Mouse (Mus musculus) thymus, adult 2 months (tissue): ENCODE measurements at regions not wholly inside any gene's neighbourhood (a gene's known extent, or its start where the extent isn't known, plus 50 kb on each side); places are given as distances from the start of the nearest gene placed in this dataset.

Experiments used
- DNase-seq: peaks from one replicate; pipeline ENCODE4 v3.0.0; 2021
- H3K27ac ChIP-seq: fragments of 200-500 bp; 2 replicates; pipeline ENCODE4 v1.5.1; 2012; ENCODE audit warnings: low read length, control low read depth; ENCODE audit not compliant: control insufficient read depth, insufficient read depth
- H3K27me3 ChIP-seq: fragments of 200-500 bp; 2 replicates; pipeline ENCODE4 v1.6.1; 2012; ENCODE audit warnings: mild to moderate bottlenecking, low read length, moderate library complexity, mixed read lengths; ENCODE audit not compliant: control insufficient read depth, insufficient read depth
- H3K36me3 ChIP-seq: fragments of 200-500 bp; 2 replicates; pipeline ENCODE4 v1.6.1; 2012; ENCODE audit warnings: mild to moderate bottlenecking, low read length, moderate library complexity; ENCODE audit not compliant: control insufficient read depth, insufficient read depth
- H3K4me1 ChIP-seq: fragments of 200-500 bp; replicated peaks from 2 replicates; pipeline ENCODE4 v1.6.1; 2012; ENCODE audit warnings: low read length; ENCODE audit not compliant: control insufficient read depth, insufficient read depth
- H3K4me3 ChIP-seq: fragments of 200-500 bp; 2 replicates; pipeline ENCODE4 v1.5.1; 2012; ENCODE audit warnings: mild to moderate bottlenecking, low read length, control low read depth, moderate library complexity; ENCODE audit not compliant: control insufficient read depth, insufficient read depth
- CTCF ChIP-seq: fragments of 200-500 bp; IDR thresholded peaks from 2 replicates; pipeline ENCODE4 v1.5.1; 2012; ENCODE audit warnings: mild to moderate bottlenecking, control low read depth, low read length, moderate library complexity, borderline replicate concordance; ENCODE audit not compliant: control insufficient read depth, poor library complexity, insufficient read depth; ENCODE audit errors: extremely low read depth
- POLR2A ChIP-seq: fragments of 200-500 bp; IDR thresholded peaks from 2 replicates; pipeline ENCODE4 v1.6.1; 2012; ENCODE audit warnings: mild to moderate bottlenecking, low read length, control low read depth, moderate library complexity; ENCODE audit not compliant: control insufficient read depth, poor library complexity, insufficient read depth; ENCODE audit errors: extremely low read depth
- WGBS: fragments of 180-500 bp; shearing (Covaris S2); methylation state at CpG from one replicate; pipeline ENCODE4 v1.1.7; 2018; 5-methylcytosine and 5-hydroxymethylcytosine counted together

GRCm38 (mm10) chr3:136432072-136432471, 106.2 kb upstream of the Bank1 start:
- Histone ChIP-seq H3K36me3 (no peaks in the 10 kb centered on the region), H3K4me3 (no peak overlapping the region), H3K27ac (no peak overlapping the region), H3K27me3 (no peaks in the 10 kb centered on the region), H3K4me1 (no peaks in the 10 kb centered on the region)
- TF ChIP-seq CTCF (no peak), POLR2A (no peak)
- WGBS = 93% methylated on average over 3 of the region's 3 CpGs
- DNase-seq = no peak

- TF ChIP-seq POLR2A (no peak), CTCF (no peak)
- 97% methylated on average over 2 of the region's 2 CpGs for WGBS
- no peak for DNase-seq
These were observed 101.6 kb upstream of the Bank1 start for GRCm38 (mm10) chr3:136427427-136427826.

GRCm38 (mm10) chr3:136426539-136427194, 100.8 kb upstream of the Bank1 start:
- Histone ChIP-seq H3K27me3 (no peaks in the 10 kb centered on the region), H3K4me3 (no peak overlapping the region), H3K4me1 (no peaks in the 10 kb centered on the region), H3K27ac (no peak overlapping the region), H3K36me3 (no peaks in the 10 kb centered on the region)
- TF ChIP-seq POLR2A (no peak), CTCF (no peak)
- 21% methylated on average over 8 of the region's 8 CpGs for WGBS
- no peak for DNase-seq

More at GRCm38 (mm10) chr3:136427427-136427826, 101.6 kb upstream of the Bank1 start:
- Histone ChIP-seq H3K27ac (no peak overlapping the region), H3K27me3 (no peaks in the 10 kb centered on the region), H3K4me1 (no peaks in the 10 kb centered on the region), H3K36me3 (no peaks in the 10 kb centered on the region), H3K4me3 (no peak overlapping the region)

GRCm38 (mm10) chr3:136421969-136422614, 96.2 kb upstream of the Bank1 start:
- no peaks in the 10 kb centered on the region for H3K27me3 ChIP-seq
- no peaks in the 10 kb centered on the region for H3K36me3 ChIP-seq
- TF ChIP-seq POLR2A (no peak), CTCF (no peak)
- DNase-seq = no peak
- H3K27ac ChIP-seq = no peak overlapping the region
- WGBS = 58% methylated on average over 10 of the region's 10 CpGs
- no peak overlapping the region for H3K4me3 ChIP-seq
- H3K4me1 ChIP-seq = no peaks in the 10 kb centered on the region

DNA sequence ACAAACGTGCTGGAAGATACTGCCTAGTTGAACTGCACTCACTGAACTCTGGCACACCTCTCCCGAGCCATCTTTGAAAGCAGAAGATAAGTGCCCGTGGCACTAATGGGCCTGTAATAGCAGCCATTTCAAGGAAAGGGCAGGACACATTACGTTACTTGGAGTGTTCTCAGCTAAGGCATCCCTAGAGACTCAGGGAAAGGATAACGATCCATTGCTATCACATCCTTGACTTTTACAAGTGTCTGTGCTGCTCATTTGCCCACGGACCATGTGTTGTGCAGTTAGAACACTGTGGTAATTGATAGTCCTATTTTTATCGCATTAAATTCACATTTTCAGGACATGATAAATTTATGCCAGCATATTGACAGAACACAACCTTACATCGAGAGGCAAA, 79.7 kb upstream of the Bank1 start:
- H3K4me1 ChIP-seq = no peaks in the 10 kb centered on the region
- H3K4me3 ChIP-seq = no peak overlapping the region
- TF ChIP-seq CTCF = no peak
- TF ChIP-seq POLR2A = no peak
- H3K36me3 ChIP-seq = no peaks in the 10 kb centered on the region
- no peak for DNase-seq
- no peak overlapping the region for H3K27ac ChIP-seq
- H3K27me3 ChIP-seq = no peaks in the 10 kb centered on the region
- WGBS = 94% methylated on average over 8 of the region's 8 CpGs

DNA sequence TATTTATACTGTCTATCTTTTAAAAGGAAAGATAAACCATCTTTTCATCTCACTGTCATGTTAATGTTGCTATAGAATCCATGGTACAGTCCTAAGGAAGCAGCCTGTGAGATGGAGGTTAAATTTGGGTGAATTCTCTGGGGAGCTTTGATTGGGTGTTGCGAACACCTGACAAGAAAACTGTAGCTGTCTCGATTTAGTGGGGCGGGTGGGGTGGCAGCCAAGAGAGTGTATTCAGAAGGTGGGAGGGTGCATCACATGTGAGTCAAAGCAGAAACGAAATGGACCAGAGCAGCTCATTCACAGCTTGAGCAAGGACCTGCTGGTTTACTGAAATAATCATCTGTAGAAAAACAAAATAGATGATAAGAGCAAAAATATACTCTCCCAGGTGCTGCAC, 57.4 kb upstream of the Bank1 start:
- 91% methylated on average over 4 of the region's 4 CpGs for WGBS
- no peaks in the 10 kb centered on the region for H3K27me3 ChIP-seq
- no peak for DNase-seq

More for the DNA sequence above, 57.4 kb upstream of the Bank1 start:
- TF ChIP-seq CTCF (no peak), POLR2A (no peak)
- Histone ChIP-seq H3K4me1 (no peaks in the 10 kb centered on the region), H3K36me3 (no peaks in the 10 kb centered on the region), H3K4me3 (no peak overlapping the region), H3K27ac (no peak overlapping the region)
